Mouse (Mus musculus) liver, postnatal 0 days (tissue): ENCODE measurements around the gene Krtap9-5. TPM values are rescaled to one million over a fixed set of nuclear protein-coding genes. Genes with fewer than 3 reads are reported as not detected.

Experiments used
- ATAC-seq: fragments of 200-750 bp; cut with Nextera tagmentation; 2 replicates; pipeline ENCODE4 v1.8.0; 2017; ENCODE audit warnings: mild to moderate bottlenecking, moderate library complexity
- DNase-seq: peaks from one replicate; pipeline ENCODE4 v3.0.0-alpha.2; 2016
- H3K27ac ChIP-seq: fragments of 300-500 bp; sonication (generic); 2 replicates; pipeline ENCODE4 v1.5.1; 2014; ENCODE audit warnings: antibody characterized with exemption, moderate library complexity, mild to moderate bottlenecking, low read depth
- H3K27me3 ChIP-seq: fragments of 300-500 bp; sonication (generic); 2 replicates; pipeline ENCODE4 v1.6.1; 2014; ENCODE audit warnings: low read length, control low read depth, mixed read lengths; ENCODE audit not compliant: insufficient read depth
- H3K36me3 ChIP-seq: fragments of 300-500 bp; sonication (generic); replicated peaks from 2 replicates; pipeline ENCODE4 v1.6.1; 2014; ENCODE audit warnings: mild to moderate bottlenecking, control low read depth, low read length, moderate library complexity, mixed read lengths; ENCODE audit not compliant: insufficient read depth
- H3K4me1 ChIP-seq: fragments of 300-500 bp; sonication (generic); 2 replicates; pipeline ENCODE4 v1.6.1; 2014; ENCODE audit warnings: antibody characterized with exemption, mild to moderate bottlenecking, control low read depth; ENCODE audit not compliant: insufficient read depth
- H3K4me2 ChIP-seq: fragments of 300-500 bp; sonication (generic); 2 replicates; pipeline ENCODE4 v1.6.1; 2014; ENCODE audit warnings: low read depth, mild to moderate bottlenecking, low read length, moderate library complexity, mixed read lengths
- H3K4me3 ChIP-seq: fragments of 300-500 bp; sonication (generic); 2 replicates; pipeline ENCODE4 v1.5.1; 2014; ENCODE audit warnings: low read depth, low read length
- H3K9ac ChIP-seq: fragments of 300-500 bp; sonication (generic); replicated peaks from 2 replicates; pipeline ENCODE4 v1.6.1; 2014; ENCODE audit warnings: mild to moderate bottlenecking, moderate library complexity
- H3K9me3 ChIP-seq: fragments of 300-500 bp; sonication (generic); 2 replicates; pipeline ENCODE4 v1.6.1; 2016; ENCODE audit warnings: mild to moderate bottlenecking, control low read depth, low read length, mixed read lengths
- CTCF ChIP-seq: sonication (generic); IDR thresholded peaks from 2 replicates; pipeline ENCODE4 v1.5.1; 2016; ENCODE audit warnings: antibody characterized with exemption, low read depth
- EP300 ChIP-seq: IDR thresholded peaks from 2 replicates; pipeline ENCODE4 v1.6.1; 2016; ENCODE audit warnings: antibody characterized with exemption, low read depth, mild to moderate bottlenecking
- WGBS: fragments of 180-500 bp; shearing (Covaris S2); extraction: QIAGEN DNeasy Blood & Tissue Kit; methylation state at CpG from one replicate; pipeline ENCODE4 v1.1.7; 2014; ENCODE audit not compliant: insufficient replicate concordance; 5-methylcytosine and 5-hydroxymethylcytosine counted together
- polyA plus RNA-seq: library from polyadenylated mRNA; unstranded; fragments of >200 nt; fragmentation: Nextera tagmentation; extraction: Ambion mirVana; gene quantifications from 2 replicates; pipeline ENCODE4 v1.2.1, GENCODE M21; 2015

The Krtap9-5 gene
- polyA plus RNA-seq, 1 experiment from 2014 or later, result not detected

- Histone ChIP-seq H3K4me3 (no peak overlapping the region), H3K9me3 (no peaks in the 10 kb centered on the region), H3K27me3 (no peaks in the 10 kb centered on the region), H3K4me2 (no peak overlapping the region), H3K9ac (no peak overlapping the region), H3K4me1 (no peaks in the 10 kb centered on the region), H3K36me3 (no peaks in the 10 kb centered on the region), H3K27ac (no peak overlapping the region)
- no peak for ATAC-seq
- WGBS, result 27% methylated on average over 2 of the region's 2 CpGs
- no peak for DNase-seq
- TF ChIP-seq CTCF, result no peak
- no peak for TF ChIP-seq EP300
Measured at GRCm38 (mm10) chr11:99965961-99966360, 17.7 kb downstream of the Krtap9-5 start.

GRCm38 (mm10) chr11:99978953-99979352 lies 30.7 kb downstream of the Krtap9-5 start, which contains the start of gene Krtap29-1:
TSS of gene Krtap29-1 (minus strand) at chr11:99979053.
- H3K27ac ChIP-seq, result no peak within 1 kb of the TSS
- no peak within 1 kb of the TSS for H3K4me3 ChIP-seq
- TF ChIP-seq CTCF, result no peak
- no peak for TF ChIP-seq EP300
- H3K27me3 ChIP-seq, result no peaks in the 10 kb centered on the region
- ATAC-seq, result no peak
- H3K36me3 ChIP-seq, result no peaks in the 10 kb centered on the region
- DNase-seq, result no peak
- no peaks in the 10 kb centered on the region for H3K9me3 ChIP-seq
- WGBS, result 69% methylated on average over 5 of the region's 5 CpGs
- no peak within 1 kb of the TSS for H3K9ac ChIP-seq
- H3K4me2 ChIP-seq, result no peak within 1 kb of the TSS
- no peaks in the 10 kb centered on the region for H3K4me1 ChIP-seq

DNA sequence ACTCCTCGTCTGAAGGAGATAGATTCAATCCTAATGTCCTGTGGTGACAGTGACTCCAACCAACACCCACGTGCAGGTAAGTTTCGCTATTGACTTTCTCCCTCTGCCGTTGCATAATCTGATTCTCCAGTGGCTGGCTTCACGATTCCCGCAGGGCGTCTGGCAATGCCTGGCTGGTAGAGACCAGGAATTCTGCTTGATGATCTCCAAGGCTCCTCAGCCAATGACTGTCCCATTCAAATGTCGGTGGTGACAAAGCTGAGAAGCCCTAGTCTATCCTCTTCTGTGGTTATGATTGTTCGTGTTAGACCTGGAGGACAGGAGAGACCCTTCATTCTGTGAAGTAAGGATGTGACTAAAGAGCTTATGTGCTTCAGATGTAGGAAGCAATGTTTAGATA lies 34.5 kb downstream of the Krtap9-5 start:
- H3K4me1 ChIP-seq, result no peaks in the 10 kb centered on the region
- 73% methylated on average over 9 of the region's 9 CpGs for WGBS
- no peak for TF ChIP-seq CTCF
- TF ChIP-seq EP300, result no peak
- no peak overlapping the region for H3K9ac ChIP-seq
- no peak overlapping the region for H3K27ac ChIP-seq
- H3K4me3 ChIP-seq, result no peak overlapping the region
- no peaks in the 10 kb centered on the region for H3K27me3 ChIP-seq
- DNase-seq (no peak), ATAC-seq (no peak)
- H3K9me3 ChIP-seq, result no peaks in the 10 kb centered on the region
- no peak overlapping the region for H3K4me2 ChIP-seq
- H3K36me3 ChIP-seq, result no peaks in the 10 kb centered on the region

DNA sequence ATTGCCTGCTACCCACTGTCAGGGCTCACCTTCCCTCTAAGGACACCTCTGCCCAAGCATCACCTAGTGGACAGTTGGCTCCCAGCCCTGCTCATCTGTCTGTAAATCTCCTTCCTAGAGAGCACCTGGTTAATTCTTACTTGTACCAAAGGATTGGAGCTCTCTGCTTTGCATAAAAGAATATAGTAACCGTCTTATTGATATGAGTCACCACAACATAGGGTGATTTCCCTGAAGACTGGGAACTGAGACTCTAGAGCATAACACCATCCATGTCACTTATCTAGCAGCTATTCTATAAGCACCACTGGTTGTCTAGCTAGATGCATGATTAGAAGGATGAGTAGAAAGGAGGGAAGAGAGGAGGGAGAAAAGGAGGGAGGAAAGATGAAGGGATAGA lies 35.2 kb downstream of the Krtap9-5 start:
- no peak overlapping the region for H3K4me2 ChIP-seq
- no peak for TF ChIP-seq CTCF
- TF ChIP-seq EP300, result no peak
- no peak overlapping the region for H3K27ac ChIP-seq
- no peak overlapping the region for H3K4me3 ChIP-seq
- ATAC-seq (no peak), DNase-seq (no peak)
- H3K9ac ChIP-seq, result no peak overlapping the region
- H3K27me3 ChIP-seq, result no peaks in the 10 kb centered on the region
- no peaks in the 10 kb centered on the region for H3K36me3 ChIP-seq
- no peaks in the 10 kb centered on the region for H3K4me1 ChIP-seq
- WGBS, result 77% methylated on average over 1 of the region's 1 CpGs
- no peaks in the 10 kb centered on the region for H3K9me3 ChIP-seq

GRCm38 (mm10) chr11:99985291-99986092 lies 37.2 kb downstream of the Krtap9-5 start:
- Histone ChIP-seq H3K4me1 (no peaks in the 10 kb centered on the region), H3K4me3 (no peak overlapping the region), H3K9me3 (no peaks in the 10 kb centered on the region), H3K4me2 (no peak overlapping the region), H3K9ac (no peak overlapping the region), H3K36me3 (no peaks in the 10 kb centered on the region), H3K27me3 (no peaks in the 10 kb centered on the region), H3K27ac (no peak overlapping the region)
- WGBS, result 82% methylated on average over 20 of the region's 20 CpGs
- TF ChIP-seq EP300, result no peak
- no peak for TF ChIP-seq CTCF
- no peak for DNase-seq
- no peak for ATAC-seq

GRCm38 (mm10) chr11:99986180-99986647 lies 37.9 kb downstream of the Krtap9-5 start, which contains the start of gene Krtap16-1:
TSS of gene Krtap16-1 (minus strand) at chr11:99986597.
- H3K27me3 ChIP-seq, result no peaks in the 10 kb centered on the region
- 82% methylated on average over 8 of the region's 8 CpGs for WGBS
- no peak for ATAC-seq
- no peak within 1 kb of the TSS for H3K4me3 ChIP-seq
- H3K4me1 ChIP-seq, result no peaks in the 10 kb centered on the region
- DNase-seq, result no peak
- H3K4me2 ChIP-seq, result no peak within 1 kb of the TSS
- no peaks in the 10 kb centered on the region for H3K9me3 ChIP-seq
- H3K27ac ChIP-seq, result no peak within 1 kb of the TSS
- no peak within 1 kb of the TSS for H3K9ac ChIP-seq
- H3K36me3 ChIP-seq, result no peaks in the 10 kb centered on the region
- TF ChIP-seq CTCF (no peak), EP300 (no peak)
